Mouse (Mus musculus) midbrain, embryonic 12.5 days (tissue): ENCODE data around the gene Emid1. TPM values are rescaled to one million over a fixed set of nuclear protein-coding genes. Genes with fewer than 3 reads are reported as not detected.

ENCODE experiments used
- ATAC-seq: fragments of 200-750 bp; cut with Nextera tagmentation; 2 replicates; pipeline ENCODE4 v1.8.0; 2017; ENCODE audit warnings: low read depth, moderate TSS enrichment, moderate library complexity; ENCODE audit not compliant: low FRiP score
- H3K27ac ChIP-seq: fragments of 300-500 bp; sonication (generic); replicated peaks from 2 replicates; pipeline ENCODE4 v1.5.1; 2016; ENCODE audit warnings: mild to moderate bottlenecking
- H3K27me3 ChIP-seq: fragments of 300-500 bp; sonication (generic); 2 replicates; pipeline ENCODE4 v1.6.1; 2016; ENCODE audit warnings: mild to moderate bottlenecking
- H3K36me3 ChIP-seq: fragments of 300-500 bp; sonication (generic); 2 replicates; pipeline ENCODE4 v1.6.1; 2016
- H3K4me1 ChIP-seq: fragments of 300-500 bp; sonication (generic); 2 replicates; pipeline ENCODE4 v1.6.1; 2016
- H3K4me2 ChIP-seq: fragments of 300-500 bp; sonication (generic); replicated peaks from 2 replicates; pipeline ENCODE4 v1.6.1; 2016; ENCODE audit warnings: mild to moderate bottlenecking, moderate library complexity
- H3K4me3 ChIP-seq: fragments of 300-500 bp; sonication (generic); 2 replicates; pipeline ENCODE4 v1.5.1; 2016; ENCODE audit warnings: mild to moderate bottlenecking
- H3K9ac ChIP-seq: fragments of 300-500 bp; sonication (generic); replicated peaks from 2 replicates; pipeline ENCODE4 v1.6.1; 2016; ENCODE audit warnings: mild to moderate bottlenecking, moderate library complexity
- H3K9me3 ChIP-seq: fragments of 300-500 bp; sonication (generic); 2 replicates; pipeline ENCODE4 v1.6.1; 2016; ENCODE audit warnings: mild to moderate bottlenecking
- WGBS: fragments of 180-500 bp; shearing (Covaris S2); methylation state at CpG from one replicate; pipeline ENCODE4 v1.1.7; 2016; 5-methylcytosine and 5-hydroxymethylcytosine counted together
- polyA plus RNA-seq: library from polyadenylated mRNA; unstranded; fragments of >200 nt; fragmentation: Nextera tagmentation; extraction: Ambion mirVana; gene quantifications from 2 replicates; pipeline ENCODE4 v1.2.1, GENCODE M21; 2016

The Emid1 gene
- polyA plus RNA-seq, 1 experiment from 2014 or later, result 10.2 TPM

DNA sequence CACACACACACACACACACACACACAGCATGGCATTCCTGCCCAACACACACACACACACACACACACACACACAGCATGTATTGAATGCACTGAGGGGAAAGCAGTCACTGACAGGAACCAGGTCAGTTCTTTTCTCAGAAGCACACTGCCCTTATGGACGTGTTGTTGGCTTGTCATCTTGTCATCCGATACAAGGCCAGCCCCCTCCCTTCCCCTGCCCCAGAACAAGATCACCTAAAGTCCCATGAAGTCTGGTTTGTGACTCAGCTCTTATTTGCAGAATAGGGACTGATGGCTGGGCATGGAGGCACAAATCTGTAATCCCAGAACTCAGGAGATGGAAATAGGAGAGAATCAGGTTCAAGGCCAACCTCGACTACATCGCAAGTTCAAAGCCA is 30.8 kb upstream of the Emid1 start:
- H3K4me2 ChIP-seq, result no peak overlapping the region
- peaks cover 18% of the 10 kb centered on the region for H3K4me1 ChIP-seq
- H3K27ac ChIP-seq, result no peak overlapping the region
- H3K4me3 ChIP-seq, result no peak overlapping the region
- WGBS, result 69% methylated on average over 4 of the region's 4 CpGs
- H3K9ac ChIP-seq, result no peak overlapping the region
- no peaks in the 10 kb centered on the region for H3K9me3 ChIP-seq
- no peak for ATAC-seq
- no peaks in the 10 kb centered on the region for H3K36me3 ChIP-seq
- H3K27me3 ChIP-seq, result peaks cover 10% of the 10 kb centered on the region; the same call in 1 of the 2 replicates

DNA sequence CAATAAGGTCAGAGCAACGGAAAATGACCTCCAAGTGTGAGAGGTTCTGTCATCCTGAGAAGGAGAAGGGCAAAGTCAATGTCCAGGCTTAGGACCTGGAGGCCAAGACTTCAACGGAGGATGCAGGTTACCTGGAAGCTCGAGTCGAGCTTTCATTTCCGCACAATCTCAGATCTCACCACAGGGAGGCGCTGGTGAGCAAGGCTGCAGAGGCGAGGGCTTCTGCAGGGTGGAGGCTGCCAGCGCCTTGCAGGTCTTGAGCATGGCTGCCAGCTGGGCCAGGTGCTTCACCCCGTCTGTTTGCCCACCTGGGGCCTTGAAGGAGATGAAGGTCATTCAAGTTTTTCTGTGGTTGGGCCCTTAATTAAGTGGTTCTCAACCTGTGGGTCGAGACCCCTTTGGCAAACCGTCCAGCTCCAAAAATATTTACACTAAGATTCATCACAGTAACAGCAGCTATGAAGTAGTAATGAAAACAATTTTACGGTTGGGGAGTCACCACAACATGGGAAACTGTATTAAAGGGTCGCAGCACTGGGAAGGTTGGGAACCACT is 29.9 kb upstream of the Emid1 start:
- no peaks in the 10 kb centered on the region for H3K9me3 ChIP-seq
- H3K36me3 ChIP-seq, result no peaks in the 10 kb centered on the region
- H3K27ac ChIP-seq, result no peak overlapping the region
- H3K4me1 ChIP-seq, result peaks cover 18% of the 10 kb centered on the region
- peaks cover 10% of the 10 kb centered on the region; the same call in 1 of the 2 replicates for H3K27me3 ChIP-seq
- WGBS, result 21% methylated on average over 13 of the region's 13 CpGs
- 0 out of 2 replicates have a peak, but pooled peaks have one; percentile 23 for ATAC-seq
- H3K9ac ChIP-seq, result no peak overlapping the region
- no peak overlapping the region for H3K4me3 ChIP-seq
- H3K4me2 ChIP-seq, result no peak overlapping the region

DNA sequence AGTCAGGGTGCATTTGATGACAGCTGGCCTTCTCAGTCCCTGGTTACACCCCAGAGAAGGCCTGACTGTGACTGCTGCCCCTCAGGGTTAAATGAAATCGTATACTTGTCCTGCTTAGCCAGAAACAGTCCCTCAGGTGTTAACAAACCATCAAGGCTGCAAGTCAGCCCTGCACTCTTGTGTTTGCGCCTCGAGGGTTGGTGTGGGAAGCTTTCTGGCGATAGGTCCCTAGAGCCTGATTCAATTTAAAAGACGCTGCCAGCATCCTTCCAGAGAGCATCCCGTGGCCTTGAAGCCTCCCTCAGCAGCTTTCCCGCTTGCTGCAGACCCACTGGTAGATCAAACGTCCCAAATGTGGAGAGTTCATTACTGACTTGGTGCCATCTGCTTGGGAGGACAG is 27.3 kb upstream of the Emid1 start:
- 44% methylated on average over 8 of the region's 8 CpGs for WGBS
- Histone ChIP-seq H3K27me3 (peaks cover 10% of the 10 kb centered on the region; the same call in 1 of the 2 replicates), H3K4me1 (peaks cover 10% of the 10 kb centered on the region), H3K4me3 (no peak overlapping the region), H3K4me2 (no peak overlapping the region), H3K27ac (no peak overlapping the region), H3K9ac (no peak overlapping the region), H3K9me3 (no peaks in the 10 kb centered on the region), H3K36me3 (no peaks in the 10 kb centered on the region)
- ATAC-seq, result no peak

DNA sequence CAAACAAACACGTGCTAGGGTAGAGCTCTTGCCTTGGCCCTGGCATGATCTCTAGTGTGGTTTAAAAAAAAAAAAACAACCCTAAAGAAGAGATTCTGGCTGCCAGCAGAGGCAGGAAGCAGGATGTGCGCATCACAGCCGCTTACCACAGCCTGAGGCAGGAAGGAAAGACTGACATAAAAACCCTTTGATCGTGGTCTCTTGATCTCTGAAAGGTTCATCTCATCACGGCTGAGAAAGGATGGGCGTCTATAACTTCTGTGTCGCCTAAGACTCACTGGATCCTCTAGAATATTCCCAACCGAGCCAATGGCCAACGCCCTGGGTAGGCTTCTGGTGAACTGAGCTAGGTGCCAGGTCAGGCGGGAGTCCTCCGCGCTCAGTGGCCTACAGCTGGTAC is 25.1 kb upstream of the Emid1 start:
- no peak for ATAC-seq
- H3K9ac ChIP-seq, result no peak overlapping the region
- H3K27ac ChIP-seq, result no peak overlapping the region
- H3K4me2 ChIP-seq, result no peak overlapping the region
- H3K4me1 ChIP-seq, result peaks cover 9% of the 10 kb centered on the region; the same call in 1 of the 2 replicates
- H3K27me3 ChIP-seq, result peaks cover 10% of the 10 kb centered on the region; the same call in 1 of the 2 replicates
- WGBS, result 89% methylated on average over 12 of the region's 12 CpGs
- no peaks in the 10 kb centered on the region for H3K9me3 ChIP-seq
- no peak overlapping the region for H3K4me3 ChIP-seq
- H3K36me3 ChIP-seq, result no peaks in the 10 kb centered on the region

DNA sequence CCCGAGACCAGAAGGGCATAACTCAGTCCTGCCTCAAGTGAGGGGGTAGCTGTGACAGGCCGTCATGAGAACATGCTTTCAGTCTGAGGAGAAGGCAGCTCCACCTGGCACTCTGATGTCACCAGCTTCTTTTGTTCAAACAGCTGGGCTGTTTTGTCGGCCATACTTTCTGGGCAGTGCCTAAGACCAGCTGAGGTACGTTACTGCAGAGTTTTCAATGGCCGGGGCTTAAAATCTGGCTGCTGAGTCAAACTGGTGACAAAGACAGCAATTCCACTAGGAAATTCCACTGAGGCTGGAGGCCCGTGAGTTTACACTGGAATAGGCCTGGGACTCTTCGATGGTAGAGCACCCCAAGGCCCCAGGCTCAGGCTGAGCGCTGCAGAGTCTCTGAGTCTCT is 24.6 kb upstream of the Emid1 start:
- Histone ChIP-seq H3K36me3 (no peaks in the 10 kb centered on the region), H3K4me1 (peaks cover 6% of the 10 kb centered on the region; the same call in 1 of the 2 replicates), H3K9ac (no peak overlapping the region), H3K4me2 (no peak overlapping the region), H3K9me3 (no peaks in the 10 kb centered on the region), H3K4me3 (no peak overlapping the region), H3K27me3 (peaks cover 10% of the 10 kb centered on the region; the same call in 1 of the 2 replicates), H3K27ac (no peak overlapping the region)
- ATAC-seq, result no peak
- 78% methylated on average over 8 of the region's 8 CpGs for WGBS

GRCm38 (mm10) chr11:5175866-5176265 is 23.8 kb upstream of the Emid1 start:
- Histone ChIP-seq H3K27ac (no peak overlapping the region), H3K4me1 (peaks cover 5% of the 10 kb centered on the region; the same call in 1 of the 2 replicates), H3K27me3 (peaks cover 5% of the 10 kb centered on the region; the same call in 1 of the 2 replicates), H3K4me2 (no peak overlapping the region), H3K4me3 (no peak overlapping the region), H3K36me3 (no peaks in the 10 kb centered on the region), H3K9me3 (no peaks in the 10 kb centered on the region), H3K9ac (no peak overlapping the region)
- whole genome bisulfite sequencing, result 86% methylated on average over 2 of the region's 2 CpGs
- no peak for ATAC-seq

DNA sequence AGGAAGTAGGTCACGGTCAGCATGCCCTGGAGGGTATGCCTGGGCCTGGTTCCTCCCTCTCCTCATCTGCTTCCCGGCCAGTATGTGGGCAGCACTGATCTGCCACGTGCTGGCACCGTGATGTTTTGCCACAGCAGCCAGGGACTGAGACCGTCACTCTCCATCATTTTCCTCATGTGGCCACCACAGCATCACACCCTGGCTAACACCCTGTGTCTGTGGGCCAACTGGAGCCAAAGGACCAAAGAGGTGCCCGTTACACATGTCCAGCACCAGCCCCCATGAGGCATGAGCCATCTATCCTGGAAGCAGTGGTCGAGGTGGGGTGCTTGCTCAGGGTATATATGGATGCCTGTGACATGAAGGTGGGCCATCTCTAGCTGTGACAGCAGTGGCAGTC is 23.1 kb upstream of the Emid1 start:
- Histone ChIP-seq H3K4me3 (no peak overlapping the region), H3K9ac (no peak overlapping the region), H3K9me3 (no peaks in the 10 kb centered on the region), H3K4me1 (peaks cover 5% of the 10 kb centered on the region; the same call in 1 of the 2 replicates), H3K27me3 (0 out of 2 replicates have a peak, but pooled peaks cover 1% of the 10 kb centered on the region), H3K27ac (no peak overlapping the region), H3K4me2 (no peak overlapping the region), H3K36me3 (no peaks in the 10 kb centered on the region)
- 91% methylated on average over 7 of the region's 7 CpGs for WGBS
- ATAC-seq, result no peak

DNA sequence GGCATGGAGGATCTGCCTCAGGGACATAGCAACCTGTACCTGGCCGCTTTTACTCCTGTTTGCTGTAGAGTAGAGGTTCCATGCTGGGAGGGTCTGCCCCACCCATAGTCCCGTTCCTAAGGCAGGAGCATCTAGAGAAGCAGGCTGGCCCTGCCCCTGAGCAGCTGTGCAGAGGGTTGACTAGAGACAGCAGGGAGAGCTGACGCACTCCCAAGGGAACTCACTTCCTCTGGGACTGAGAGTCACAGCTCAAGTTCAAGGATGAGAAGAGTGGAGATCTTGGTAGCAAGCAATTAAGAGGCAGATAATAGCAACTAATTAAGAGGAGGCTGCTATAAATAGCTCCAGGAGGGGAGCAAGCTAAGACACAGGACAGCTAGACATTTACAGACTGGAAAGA is 20.8 kb upstream of the Emid1 start:
- no peak for ATAC-seq
- H3K27me3 ChIP-seq, result no peaks in the 10 kb centered on the region
- no peak overlapping the region for H3K4me3 ChIP-seq
- H3K36me3 ChIP-seq, result no peaks in the 10 kb centered on the region
- H3K4me2 ChIP-seq, result no peak overlapping the region
- no peak overlapping the region for H3K9ac ChIP-seq
- peaks cover 8% of the 10 kb centered on the region; the same call in 1 of the 2 replicates for H3K4me1 ChIP-seq
- H3K9me3 ChIP-seq, result no peaks in the 10 kb centered on the region
- 55% methylated on average over 3 of the region's 3 CpGs for WGBS
- no peak overlapping the region for H3K27ac ChIP-seq

- no peak for ATAC-seq
- no peak overlapping the region for H3K4me2 ChIP-seq
- H3K9me3 ChIP-seq, result no peaks in the 10 kb centered on the region
- WGBS, result 80% methylated on average over 9 of the region's 9 CpGs
- H3K27me3 ChIP-seq, result no peaks in the 10 kb centered on the region
- no peak overlapping the region for H3K4me3 ChIP-seq
- H3K27ac ChIP-seq, result no peak overlapping the region; the same call in 1 of the 2 replicates
- H3K4me1 ChIP-seq, result peaks cover 35% of the 10 kb centered on the region
- H3K36me3 ChIP-seq, result no peaks in the 10 kb centered on the region
- no peak overlapping the region for H3K9ac ChIP-seq
Measured at GRCm38 (mm10) chr11:5167311-5167710, 15.3 kb upstream of the Emid1 start.

- Histone ChIP-seq H3K27me3 (no peaks in the 10 kb centered on the region), H3K9me3 (no peaks in the 10 kb centered on the region), H3K27ac (no peak overlapping the region; the same call in 1 of the 2 replicates), H3K4me3 (no peak overlapping the region), H3K36me3 (no peaks in the 10 kb centered on the region), H3K9ac (no peak overlapping the region), H3K4me2 (no peak overlapping the region), H3K4me1 (peaks cover 35% of the 10 kb centered on the region)
- no peak; the same call in 1 of the 2 replicates for ATAC-seq
- WGBS, result 17% methylated on average over 8 of the region's 8 CpGs
Measured at GRCm38 (mm10) chr11:5165471-5165916, 13.4 kb upstream of the Emid1 start.

DNA sequence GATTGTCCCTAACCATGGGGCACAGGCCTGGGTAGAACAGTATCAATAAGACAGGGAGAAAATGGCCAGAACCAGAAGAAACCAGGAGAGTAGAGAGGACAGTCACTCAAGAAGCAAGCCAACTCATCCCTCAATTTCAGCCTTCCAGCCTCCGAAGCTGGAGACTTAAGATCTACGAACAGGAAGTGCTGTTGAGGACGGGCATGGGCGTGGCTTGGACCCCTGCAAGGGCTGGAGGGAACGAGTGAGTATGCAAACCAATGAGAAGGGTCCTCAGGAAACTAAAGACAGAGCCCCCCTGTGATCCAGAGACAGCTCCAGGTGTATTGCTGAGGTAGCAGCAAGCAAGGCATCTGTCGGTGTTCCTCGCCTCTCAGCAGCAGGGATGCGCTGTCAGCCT is 12.3 kb upstream of the Emid1 start:
- Histone ChIP-seq H3K27me3 (peaks cover 2% of the 10 kb centered on the region; the same call in 1 of the 2 replicates), H3K36me3 (no peaks in the 10 kb centered on the region), H3K4me3 (no peak overlapping the region), H3K9me3 (no peaks in the 10 kb centered on the region), H3K4me2 (no peak overlapping the region), H3K27ac (no peak overlapping the region), H3K4me1 (peaks cover 35% of the 10 kb centered on the region), H3K9ac (no peak overlapping the region)
- ATAC-seq, result no peak
- WGBS, result 17% methylated on average over 8 of the region's 8 CpGs

DNA sequence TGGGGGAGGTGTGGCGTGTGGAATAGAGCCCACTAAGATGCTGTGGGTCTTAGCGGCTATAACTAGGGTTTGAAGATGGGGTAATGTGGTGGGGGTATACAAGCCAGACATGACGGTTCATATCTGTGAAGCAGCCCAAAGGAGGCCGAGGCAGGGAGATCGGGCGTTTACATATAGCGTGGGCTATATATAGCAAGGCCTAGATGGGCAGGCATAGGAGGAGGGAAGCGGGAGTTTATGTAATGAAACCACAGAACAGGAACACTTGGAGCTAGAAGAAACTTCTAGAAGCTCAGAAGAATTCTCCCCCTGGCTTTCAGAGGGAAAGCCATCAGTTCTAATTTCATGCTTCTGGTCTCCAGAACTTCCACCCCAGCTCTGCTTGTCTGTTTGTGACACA is 11.4 kb upstream of the Emid1 start:
- WGBS, result 93% methylated on average over 8 of the region's 8 CpGs
- ATAC-seq, result no peak

More for the DNA sequence above, 11.4 kb upstream of the Emid1 start:
- H3K36me3 ChIP-seq, result no peaks in the 10 kb centered on the region
- H3K9ac ChIP-seq, result no peak overlapping the region
- H3K27me3 ChIP-seq, result peaks cover 2% of the 10 kb centered on the region; the same call in 1 of the 2 replicates
- H3K4me1 ChIP-seq, result peaks cover 35% of the 10 kb centered on the region
- no peak overlapping the region for H3K4me2 ChIP-seq
- no peak overlapping the region for H3K27ac ChIP-seq
- no peaks in the 10 kb centered on the region for H3K9me3 ChIP-seq
- no peak overlapping the region for H3K4me3 ChIP-seq
